Mouse (Mus musculus) liver, postnatal 0 days (tissue): Measurements from ENCODE around the gene Gm9837.

ENCODE experiments used
- CTCF ChIP-seq: sonication (generic); IDR thresholded peaks from 2 replicates; pipeline ENCODE4 v1.5.1; 2016; ENCODE audit warnings: antibody characterized with exemption, low read depth
- EP300 ChIP-seq: IDR thresholded peaks from 2 replicates; pipeline ENCODE4 v1.6.1; 2016; ENCODE audit warnings: antibody characterized with exemption, low read depth, mild to moderate bottlenecking

DNA sequence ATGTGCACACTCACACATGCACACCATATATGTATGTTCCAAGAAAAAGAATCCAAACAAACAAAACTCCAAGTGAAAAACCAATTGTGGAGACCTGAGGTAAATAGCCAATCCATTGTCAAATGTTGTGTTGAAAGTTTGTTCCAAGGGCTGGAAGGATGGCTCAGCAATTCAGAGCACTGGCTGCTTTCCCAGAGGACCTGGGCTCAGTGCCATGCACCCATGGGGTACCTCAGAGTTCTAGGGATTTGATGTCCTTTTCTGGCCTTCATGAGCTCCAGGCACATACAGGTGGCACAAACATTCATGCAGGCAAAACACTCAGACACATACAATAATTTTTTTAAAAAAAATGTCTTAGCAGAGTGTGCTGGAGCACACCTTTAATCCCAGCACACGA is 21.8 kb downstream of the Gm9837 start:
- TF ChIP-seq CTCF (no peak), EP300 (no peak; the same call in 1 of the 2 replicates)
